Mouse (Mus musculus): ENCODE results near the gene H2afz. TPM values are rescaled to one million over a fixed set of nuclear protein-coding genes. Genes with fewer than 3 reads are reported as not detected.

H2afz gene
- total and polyA plus RNA-seq, 3 experiments: 1,006 to 3,472 (median 1,732) TPM

GRCm38 (mm10) chr3:137893789-137894188 lies 29.5 kb downstream of the H2afz start:
- H3K27ac ChIP-seq (ENCODE audit: control insufficient read depth, low read depth, low read length): no peak overlapping the region
- H3K9me3 ChIP-seq (replicated peaks; ENCODE audit: insufficient read depth, low read length): no peaks in the 10 kb centered on the region
- DNase-seq (ENCODE audit: low read depth, low spot score): no peak
- peaks cover 7 to 26% of the 10 kb centered on the region in 2 experiments for H3K4me1 ChIP-seq (ENCODE audit: control insufficient read depth in 1 of 2, insufficient read depth in 2 of 2, low read length in 2 of 2)
- no peak overlapping the region for H3K9ac ChIP-seq (ENCODE audit: control insufficient read depth, low read depth, low read length, poor library complexity, severe bottlenecking)
- H3K27me3 ChIP-seq (ENCODE audit: control insufficient read depth in 1 of 2, insufficient read depth in 2 of 2, low read length in 2 of 2): no peaks in the 10 kb centered on the region
- no peak overlapping the region for H3K4me3 ChIP-seq (ENCODE audit: control insufficient read depth in 1 of 2, insufficient read depth in 1 of 2, low read depth in 2 of 2, low read length in 2 of 2)
- no peaks in the 10 kb centered on the region for H3K79me2 ChIP-seq (ENCODE audit: control insufficient read depth, insufficient read depth, low read length, poor library complexity)
- peaks cover 2 to 15% of the 10 kb centered on the region in 2 experiments; a peak in 3 of 4 replicates for H3K36me3 ChIP-seq (ENCODE audit: control insufficient read depth in 1 of 2, insufficient read depth in 2 of 2, low read length in 2 of 2)
- TF ChIP-seq POLR2A (IDR thresholded peaks at IDR 0.05; ENCODE audit: control insufficient read depth in 1 of 2, insufficient read depth in 1 of 2, low read depth in 1 of 2, low read length in 2 of 2, poor library complexity in 1 of 2) (no peak), GATA1 (IDR thresholded peaks at IDR 0.05; ENCODE audit: low read depth, low read length) (0 out of 2 replicates have a peak, but pooled peaks have one; percentile 7), JUND (IDR thresholded peaks at IDR 0.05; ENCODE audit: low read depth, low read length) (no peak)

GRCm38 (mm10) chr3:137895196-137895595 lies 30.9 kb downstream of the H2afz start:
- Histone ChIP-seq H3K27me3 (ENCODE audit: control insufficient read depth in 1 of 2, insufficient read depth in 2 of 2, low read length in 2 of 2) (no peaks in the 10 kb centered on the region), H3K36me3 (ENCODE audit: control insufficient read depth in 1 of 2, insufficient read depth in 2 of 2, low read length in 2 of 2) (peaks cover 2 to 15% of the 10 kb centered on the region in 2 experiments; a peak in 3 of 4 replicates), H3K4me3 (ENCODE audit: control insufficient read depth in 1 of 2, insufficient read depth in 1 of 2, low read depth in 2 of 2, low read length in 2 of 2) (no peak overlapping the region), H3K79me2 (ENCODE audit: control insufficient read depth, insufficient read depth, low read length, poor library complexity) (no peaks in the 10 kb centered on the region), H3K9me3 (replicated peaks; ENCODE audit: insufficient read depth, low read length) (no peaks in the 10 kb centered on the region), H3K27ac (ENCODE audit: control insufficient read depth, low read depth, low read length) (no peak overlapping the region), H3K4me1 (ENCODE audit: control insufficient read depth in 1 of 2, insufficient read depth in 2 of 2, low read length in 2 of 2) (peaks cover 7 to 26% of the 10 kb centered on the region in 2 experiments), H3K9ac (ENCODE audit: control insufficient read depth, low read depth, low read length, poor library complexity, severe bottlenecking) (no peak overlapping the region)
- DNase-seq (ENCODE audit: low read depth, low spot score): peak; percentile 36
- peak; percentile 19; the same call in 1 of the 2 replicates for TF ChIP-seq SMC3 (IDR thresholded peaks at IDR 0.05; ENCODE audit: low read depth, low read length)
- no peak for TF ChIP-seq CHD1 (IDR thresholded peaks at IDR 0.05; ENCODE audit: low read depth, low read length)
- TF ChIP-seq TBP (IDR thresholded peaks at IDR 0.05; ENCODE audit: low read depth, low read length): no peak
- peak; percentile 18 to 34 (median 34); a peak in 2 of 6 replicates for TF ChIP-seq CTCF (IDR thresholded peaks at IDR 0.05 in 2 of 3, conservative IDR thresholded peaks at IDR 0.05 in 1 of 3; ENCODE audit: control insufficient read depth in 1 of 3, insufficient read depth in 1 of 3, low read depth in 2 of 3, low read length in 3 of 3, poor library complexity in 1 of 3, severe bottlenecking in 1 of 3)
- TF ChIP-seq RAD21 (IDR thresholded peaks at IDR 0.05; ENCODE audit: low read depth, low read length): peak; percentile 17; the same call in 1 of the 2 replicates

GRCm38 (mm10) chr3:137896386-137896785 lies 32.1 kb downstream of the H2afz start:
- no peak overlapping the region for H3K4me3 ChIP-seq (ENCODE audit: control insufficient read depth in 1 of 2, insufficient read depth in 1 of 2, low read depth in 2 of 2, low read length in 2 of 2)
- no peak overlapping the region for H3K9ac ChIP-seq (ENCODE audit: control insufficient read depth, low read depth, low read length, poor library complexity, severe bottlenecking)
- H3K27ac ChIP-seq (ENCODE audit: control insufficient read depth, low read depth, low read length): peak overlapping the region; percentile 51; the same call in 1 of the 2 replicates
- peaks cover 2 to 11% of the 10 kb centered on the region in 2 experiments; a peak in 3 of 4 replicates for H3K36me3 ChIP-seq (ENCODE audit: control insufficient read depth in 1 of 2, insufficient read depth in 2 of 2, low read length in 2 of 2)
- H3K79me2 ChIP-seq (ENCODE audit: control insufficient read depth, insufficient read depth, low read length, poor library complexity): no peaks in the 10 kb centered on the region
- H3K27me3 ChIP-seq (ENCODE audit: control insufficient read depth in 1 of 2, insufficient read depth in 2 of 2, low read length in 2 of 2): no peaks in the 10 kb centered on the region
- DNase-seq (ENCODE audit: low read depth, low spot score): no peak
- H3K9me3 ChIP-seq (replicated peaks; ENCODE audit: insufficient read depth, low read length): no peaks in the 10 kb centered on the region
- no peak for TF ChIP-seq POLR2AphosphoS5 (IDR thresholded peaks at IDR 0.05; ENCODE audit: borderline replicate concordance, low read depth, low read length)
- no peak for TF ChIP-seq UBTF (IDR thresholded peaks at IDR 0.05; ENCODE audit: borderline replicate concordance, insufficient read depth, low read depth, low read length)
- no peak for TF ChIP-seq ELF1 (IDR thresholded peaks at IDR 0.05; ENCODE audit: low read depth, low read length)
- TF ChIP-seq ETS1 (IDR thresholded peaks at IDR 0.05; ENCODE audit: low read depth, low read length): no peak
- no peak for TF ChIP-seq SIN3A (IDR thresholded peaks at IDR 0.05; ENCODE audit: low read length)
- TF ChIP-seq MYB (IDR thresholded peaks at IDR 0.05; ENCODE audit: low read depth, low read length): no peak
- TF ChIP-seq POLR2AphosphoS2 (IDR thresholded peaks at IDR 0.05; ENCODE audit: low read length): no peak
- TF ChIP-seq TBP (IDR thresholded peaks at IDR 0.05; ENCODE audit: low read depth, low read length): no peak
- no peak for TF ChIP-seq ZNF384 (IDR thresholded peaks at IDR 0.05; ENCODE audit: low read depth, low read length)
- TF ChIP-seq JUND (IDR thresholded peaks at IDR 0.05; ENCODE audit: low read depth, low read length): no peak
- TF ChIP-seq RCOR1 (IDR thresholded peaks at IDR 0.05; ENCODE audit: low read depth, low read length): no peak
- TF ChIP-seq NELFE (IDR thresholded peaks at IDR 0.05; ENCODE audit: low read depth, low read length): no peak
- no peak for TF ChIP-seq MAX (IDR thresholded peaks at IDR 0.05; ENCODE audit: low read length)
- TF ChIP-seq E2F4 (IDR thresholded peaks at IDR 0.05; ENCODE audit: borderline replicate concordance, low read depth, low read length): no peak
- no peak for TF ChIP-seq MYC (IDR thresholded peaks at IDR 0.05; ENCODE audit: low read depth, low read length)
- TF ChIP-seq MAZ (IDR thresholded peaks at IDR 0.05; ENCODE audit: low read depth, low read length): no peak
- no peak for TF ChIP-seq NRF1 (IDR thresholded peaks at IDR 0.05; ENCODE audit: insufficient read depth, low read depth, low read length, poor library complexity, severe bottlenecking)
- TF ChIP-seq POLR2A (IDR thresholded peaks at IDR 0.05; ENCODE audit: control insufficient read depth in 1 of 2, insufficient read depth in 1 of 2, low read depth in 1 of 2, low read length in 2 of 2, poor library complexity in 1 of 2): no peak
- H3K4me1 ChIP-seq (ENCODE audit: control insufficient read depth in 1 of 2, insufficient read depth in 2 of 2, low read length in 2 of 2): peaks cover 4 to 23% of the 10 kb centered on the region in 2 experiments
